Mouse (Mus musculus) cortical plate, adult 2 months (tissue): ENCODE data around the gene Serpinb12. TPM values are rescaled to one million over a fixed set of nuclear protein-coding genes. Genes with fewer than 3 reads are reported as not detected.
"Not testable (repeated sequence)": the region's sequence is repeated elsewhere in the genome, so short reads cannot be mapped to it uniquely, and the experiment has no call there.

ENCODE experiments used
- H3K27ac ChIP-seq: fragments of 200-500 bp; 2 replicates; pipeline ENCODE4 v1.5.1; 2012; ENCODE audit warnings: low read length, control low read depth, inconsistent platforms; ENCODE audit not compliant: insufficient read depth
- H3K4me1 ChIP-seq: fragments of 200-500 bp; 2 replicates; pipeline ENCODE4 v1.6.1; 2011; ENCODE audit warnings: low read length; ENCODE audit not compliant: control insufficient read depth, insufficient read depth
- H3K4me3 ChIP-seq: fragments of 200-500 bp; 2 replicates; pipeline ENCODE4 v1.5.1; 2011; ENCODE audit warnings: mild to moderate bottlenecking, low read length, control low read depth; ENCODE audit not compliant: insufficient read depth
- CTCF ChIP-seq: fragments of 200-500 bp; IDR thresholded peaks from 2 replicates; pipeline ENCODE4 v1.5.1; 2011; ENCODE audit warnings: mild to moderate bottlenecking, control low read depth, low read length; ENCODE audit not compliant: insufficient read depth; ENCODE audit errors: extremely low read depth
- POLR2A ChIP-seq: fragments of 200-500 bp; IDR thresholded peaks from 2 replicates; pipeline ENCODE4 v1.6.1; 2011; ENCODE audit warnings: mild to moderate bottlenecking, low read length, control low read depth; ENCODE audit not compliant: insufficient read depth; ENCODE audit errors: extremely low read depth
- polyA plus RNA-seq: library from polyadenylated mRNA; depleted of rRNA; stranded (reverse); fragments of >200 nt; gene quantifications from 2 replicates; pipeline ENCODE4 v1.2.3, GENCODE M21; 2012; rRNA removed

Gene Serpinb12
- polyA plus RNA-seq = not detected in 2 replicates

- H3K4me1 ChIP-seq = peaks cover 1% of the 10 kb centered on the region; the same call in 1 of the 2 replicates
- no peak within 1 kb of the TSS for H3K4me3 ChIP-seq
- no peak within 1 kb of the TSS for H3K27ac ChIP-seq
- TF ChIP-seq POLR2A (no peak), CTCF (no peak)
Observed at GRCm38 (mm10) chr1:106934265-106934664, at the start of gene Serpinb12. Gene Serpinb12 (plus strand): TSS chr1:106934449.

GRCm38 (mm10) chr1:106895142-106895541 is 39.1 kb upstream of the Serpinb12 start:
- H3K27ac ChIP-seq, H3K4me3 ChIP-seq, H3K4me1 ChIP-seq: not testable (repeated sequence)

- Histone ChIP-seq H3K27ac (no peak overlapping the region), H3K4me1 (no peaks in the 10 kb centered on the region), H3K4me3 (no peak overlapping the region)
- TF ChIP-seq POLR2A = no peak
- peak; percentile 60 for TF ChIP-seq CTCF
Observed at GRCm38 (mm10) chr1:106901406-106901805, 32.8 kb upstream of the Serpinb12 start.

- Histone ChIP-seq H3K4me1 (peaks cover 1% of the 10 kb centered on the region; the same call in 1 of the 2 replicates), H3K27ac (no peak overlapping the region), H3K4me3 (no peak overlapping the region)
- TF ChIP-seq CTCF = no peak
- no peak for TF ChIP-seq POLR2A
Observed at GRCm38 (mm10) chr1:106931954-106932353, 2.3 kb upstream of the Serpinb12 start.

GRCm38 (mm10) chr1:106933658-106934057 is 591 bp upstream of the Serpinb12 start:
- Histone ChIP-seq H3K27ac (no peak overlapping the region), H3K4me1 (peaks cover 1% of the 10 kb centered on the region; the same call in 1 of the 2 replicates), H3K4me3 (no peak overlapping the region)
- TF ChIP-seq CTCF = no peak
- TF ChIP-seq POLR2A = no peak

- Histone ChIP-seq H3K4me3 (no peak overlapping the region), H3K4me1 (no peaks in the 10 kb centered on the region), H3K27ac (no peak overlapping the region)
- TF ChIP-seq CTCF (no peak), POLR2A (no peak)
Observed at GRCm38 (mm10) chr1:106947217-106947616, 13.0 kb downstream of the Serpinb12 start.

GRCm38 (mm10) chr1:106959981-106960380 is 25.7 kb downstream of the Serpinb12 start:
- no peak overlapping the region for H3K4me3 ChIP-seq
- H3K27ac ChIP-seq = no peak overlapping the region
- no peaks in the 10 kb centered on the region for H3K4me1 ChIP-seq
- no peak for TF ChIP-seq CTCF
- TF ChIP-seq POLR2A = no peak

- Histone ChIP-seq H3K27ac (no peak overlapping the region), H3K4me3 (no peak overlapping the region), H3K4me1 (no peaks in the 10 kb centered on the region)
- TF ChIP-seq CTCF (0 out of 2 replicates have a peak, but pooled peaks have one; percentile 13), POLR2A (no peak)
Observed at GRCm38 (mm10) chr1:106961023-106961422, 26.8 kb downstream of the Serpinb12 start.

GRCm38 (mm10) chr1:106980684-106981083 is 46.4 kb downstream of the Serpinb12 start, which contains the start of gene Serpinb13:
Gene Serpinb13 (plus strand): TSS chr1:106980984.
- H3K4me1 ChIP-seq = no peaks in the 10 kb centered on the region
- no peak within 1 kb of the TSS for H3K27ac ChIP-seq
- TF ChIP-seq CTCF (no peak), POLR2A (no peak)
- no peak within 1 kb of the TSS for H3K4me3 ChIP-seq

GRCm38 (mm10) chr1:106983092-106983491 is 48.8 kb downstream of the Serpinb12 start:
- H3K4me1 ChIP-seq = no peaks in the 10 kb centered on the region
- no peak overlapping the region for H3K27ac ChIP-seq
- no peak overlapping the region for H3K4me3 ChIP-seq
- TF ChIP-seq CTCF (no peak), POLR2A (no peak)

- TF ChIP-seq CTCF (no peak), POLR2A (no peak)
- Histone ChIP-seq H3K4me3 (no peak overlapping the region), H3K4me1 (no peaks in the 10 kb centered on the region), H3K27ac (no peak overlapping the region)
Observed at GRCm38 (mm10) chr1:106983865-106984264, 49.6 kb downstream of the Serpinb12 start.
